Mouse (Mus musculus) liver, embryonic 14.5 days (tissue): ENCODE data around the gene Lekr1.

Experiments
- CTCF ChIP-seq: IDR thresholded peaks from 2 replicates; pipeline ENCODE4 v1.5.1; 2016; ENCODE audit warnings: antibody characterized with exemption, low read depth, control low read depth
- EP300 ChIP-seq: IDR thresholded peaks from 2 replicates; pipeline ENCODE4 v1.6.1; 2016; ENCODE audit warnings: antibody characterized with exemption, low read depth

DNA sequence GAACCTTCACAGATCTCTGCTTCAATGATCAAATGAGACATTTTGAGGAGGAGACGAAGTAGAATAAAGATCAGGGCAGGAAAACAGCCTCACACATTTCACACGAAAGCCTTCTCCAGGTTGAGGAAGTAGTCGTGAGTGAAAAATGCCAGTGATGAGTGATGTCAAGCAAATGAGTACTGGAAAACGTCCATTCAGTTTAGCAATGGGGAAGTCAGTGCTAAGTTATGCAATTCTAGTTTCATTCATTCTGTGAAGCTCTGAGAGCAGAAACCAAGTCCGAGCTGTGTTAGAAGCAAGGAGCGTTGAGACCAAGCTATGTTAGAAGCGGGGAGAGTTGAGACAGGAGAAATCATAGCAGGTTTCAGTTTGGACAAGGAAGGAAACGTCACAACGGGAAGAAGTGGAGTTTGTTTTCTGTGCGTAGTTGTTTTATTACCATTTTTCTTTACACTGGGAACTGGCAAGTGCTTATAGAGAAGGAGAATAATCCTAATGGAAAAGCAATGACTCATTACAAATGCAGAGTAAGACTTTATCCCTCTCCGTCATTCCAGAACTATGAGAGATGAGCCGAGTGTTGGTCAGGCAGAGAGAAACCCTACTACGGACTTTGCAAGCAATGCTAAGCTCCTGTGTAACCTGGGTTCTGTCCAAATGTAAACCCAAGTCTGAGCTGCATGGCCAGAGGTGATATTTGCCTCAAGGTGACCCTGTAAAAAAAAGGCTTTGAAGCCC is 207.2 kb downstream of the Lekr1 start:
- TF ChIP-seq EP300 (no peak), CTCF (no peak)
